Mouse (Mus musculus): Measurements from ENCODE around the gene Mfsd5.

Mfsd5 gene

GRCm38 (mm10) chr15:102248131-102248811 lies 31.0 kb upstream of the Mfsd5 start:
- no peak for DNase-seq

GRCm38 (mm10) chr15:102248812-102249191 lies 30.5 kb upstream of the Mfsd5 start:
- no peak for DNase-seq

- no peak for DNase-seq
Observed at GRCm38 (mm10) chr15:102249251-102249691, 30.0 kb upstream of the Mfsd5 start.

- DNase-seq = no peak
Observed at GRCm38 (mm10) chr15:102249967-102250366, 29.3 kb upstream of the Mfsd5 start.

DNA sequence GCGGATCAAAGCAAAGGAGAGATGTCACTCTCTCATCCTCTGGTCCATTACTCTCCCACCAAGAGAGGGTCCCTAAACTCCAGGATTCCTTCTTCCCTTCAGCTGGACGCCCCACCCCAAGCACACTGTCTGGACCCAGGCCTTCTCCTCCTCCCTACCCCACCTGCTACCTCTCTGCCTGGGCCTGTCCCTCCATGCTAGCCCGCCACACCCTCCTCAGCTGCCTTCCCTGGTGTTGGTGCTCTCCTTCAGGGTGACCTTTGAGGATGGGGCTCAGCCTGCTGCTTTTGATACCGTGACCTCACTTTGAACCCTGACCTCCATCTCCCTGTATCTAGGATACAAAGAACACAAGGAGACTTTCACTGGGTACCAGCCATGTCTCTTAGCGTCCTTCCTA lies 28.7 kb upstream of the Mfsd5 start:
- DNase-seq = no peak

- DNase-seq = no peak
Observed at GRCm38 (mm10) chr15:102255547-102256255, 23.6 kb upstream of the Mfsd5 start.

GRCm38 (mm10) chr15:102256431-102257201 lies 22.6 kb upstream of the Mfsd5 start:
- DNase-seq = no peak

- DNase-seq = no peak
Observed at GRCm38 (mm10) chr15:102257202-102258075, 21.8 kb upstream of the Mfsd5 start, which contains the start of gene Rarg. Gene Rarg (minus strand): TSS chr15:102257517.

DNA sequence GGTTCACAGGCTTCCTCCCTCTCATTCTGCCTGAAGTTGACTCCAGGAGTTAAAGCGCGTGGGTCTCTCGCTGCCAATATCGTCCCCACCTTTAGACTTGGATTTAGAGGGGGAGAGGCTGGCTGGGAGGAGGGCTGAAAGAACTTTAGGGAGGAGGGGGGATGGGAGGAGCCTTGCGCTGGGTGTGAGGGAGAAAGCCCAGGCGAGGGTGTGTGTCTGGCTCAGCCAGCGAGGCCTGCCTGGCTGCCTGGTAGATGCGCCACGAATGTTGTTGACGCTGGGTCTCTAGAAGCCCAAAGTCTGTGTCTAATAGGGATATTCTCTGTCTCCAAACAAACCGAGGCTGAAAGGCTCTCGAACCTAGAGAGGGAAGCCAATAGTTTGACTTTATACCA lies 21.2 kb upstream of the Mfsd5 start:
- no peak for DNase-seq

DNA sequence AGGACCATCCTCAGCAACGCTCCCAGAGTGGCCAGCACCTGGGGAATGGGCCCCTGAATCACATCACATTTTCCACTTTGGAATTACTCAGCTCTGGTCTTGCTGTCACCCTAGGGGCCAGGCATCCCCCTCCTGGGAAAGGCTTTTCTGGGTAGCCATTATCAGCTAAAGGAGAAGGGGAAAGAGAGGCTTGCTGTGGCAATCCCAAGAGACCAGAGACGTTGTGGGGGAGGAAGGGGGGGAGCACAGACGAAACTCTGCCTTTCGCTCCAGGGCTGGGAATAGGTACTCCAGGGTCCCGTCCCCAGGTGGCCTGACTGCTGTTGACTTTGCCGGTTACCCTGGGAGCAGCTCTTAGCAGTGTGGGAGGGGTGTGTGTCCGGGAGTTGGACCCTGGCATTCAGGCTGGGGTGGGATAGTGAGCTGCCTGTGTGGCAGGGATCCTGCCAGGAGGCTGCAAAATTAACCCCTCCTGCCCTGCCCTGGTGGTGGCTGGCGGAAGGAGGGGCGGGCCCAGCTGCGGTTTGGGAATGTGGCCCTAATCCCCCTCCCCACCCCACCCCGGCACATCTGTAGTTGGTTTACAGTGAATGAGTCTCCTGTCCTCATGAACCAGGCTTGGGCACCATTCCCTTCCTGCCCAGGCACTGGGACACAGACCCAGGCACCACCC lies 20.5 kb upstream of the Mfsd5 start:
- DNase-seq = no peak

DNA sequence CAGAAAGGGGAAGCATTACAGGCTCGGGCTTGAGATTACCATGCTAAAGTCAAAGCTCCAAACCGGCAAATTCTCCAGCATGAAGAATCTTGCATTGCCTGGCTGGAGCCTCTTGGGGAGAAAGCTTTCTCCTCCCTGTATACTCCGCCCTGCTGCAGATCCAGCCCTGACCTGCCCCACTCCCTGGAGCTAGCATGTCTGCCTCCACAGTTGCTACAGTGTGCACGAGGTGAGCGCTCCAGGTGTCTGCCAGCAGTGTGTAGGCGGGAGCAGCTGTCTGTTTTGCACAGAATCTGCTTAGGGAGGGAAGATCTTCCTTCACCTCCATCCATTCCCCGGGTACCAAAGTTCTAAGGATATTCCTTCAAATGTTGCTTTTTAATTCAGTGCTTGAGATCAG lies 16.7 kb upstream of the Mfsd5 start:
- no peak for DNase-seq

GRCm38 (mm10) chr15:102263037-102263436 lies 16.2 kb upstream of the Mfsd5 start:
- DNase-seq = peak; percentile 38

DNA sequence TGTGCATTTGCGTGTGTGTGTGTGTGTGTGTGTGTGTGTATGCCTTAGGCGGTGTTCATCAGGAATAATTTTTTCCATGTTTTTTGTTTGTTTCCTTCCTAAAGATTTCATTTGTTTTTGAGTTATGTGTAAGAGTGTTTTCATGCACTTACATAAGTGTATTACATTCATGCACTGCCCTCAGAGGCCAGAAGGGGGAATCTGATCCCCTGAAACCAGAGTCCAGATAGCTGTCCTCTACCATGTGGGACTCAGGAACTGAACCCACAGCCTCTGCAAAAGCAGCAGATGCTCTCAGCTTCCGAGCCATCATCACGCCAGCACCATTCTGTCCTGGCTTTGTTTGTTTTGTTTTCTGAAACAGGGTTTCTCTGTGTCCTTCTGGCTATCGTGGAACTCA lies 13.7 kb upstream of the Mfsd5 start:
- no peak for DNase-seq

GRCm38 (mm10) chr15:102270274-102270960 lies 8.8 kb upstream of the Mfsd5 start, which contains the start of gene Gm9918:
Gene Gm9918 (plus strand): TSS chr15:102270563.
- DNase-seq = no peak

- no peak for DNase-seq
Observed at GRCm38 (mm10) chr15:102271441-102271840, 7.8 kb upstream of the Mfsd5 start.

DNA sequence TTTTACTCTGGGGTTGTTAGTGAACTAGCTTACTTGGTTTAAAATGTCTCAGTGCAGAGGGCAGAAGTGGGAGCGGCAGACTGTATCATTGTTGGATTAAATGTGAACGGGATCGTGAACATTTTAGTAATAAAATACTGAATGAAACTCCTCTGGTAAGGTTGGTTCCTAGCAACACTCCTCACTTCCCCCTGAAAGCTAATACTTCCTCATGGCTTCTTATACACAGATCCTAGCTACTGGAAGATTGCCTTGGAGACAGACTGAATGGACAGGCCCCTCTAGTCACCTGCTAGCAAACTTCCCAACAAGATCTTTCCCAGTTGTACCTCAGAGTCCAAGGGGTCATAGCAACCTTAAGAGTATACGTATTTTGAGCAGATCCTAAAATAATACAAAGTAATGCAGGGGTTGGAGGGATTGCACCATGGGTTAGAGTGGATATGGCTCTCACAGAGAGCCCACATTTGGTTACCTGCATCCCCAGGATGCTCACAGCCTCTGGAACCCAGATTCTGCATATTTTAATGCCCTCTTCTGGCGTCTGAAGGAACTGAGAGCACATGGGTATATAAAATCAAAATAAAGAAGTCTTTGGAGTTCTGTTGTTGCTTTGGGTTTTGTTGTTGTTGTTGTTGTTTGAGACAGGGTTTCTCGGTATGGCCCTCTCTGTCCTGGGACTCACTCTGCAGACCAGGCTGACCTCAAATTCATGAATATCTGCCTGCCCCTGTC lies 5.1 kb upstream of the Mfsd5 start:
- no peak for DNase-seq

GRCm38 (mm10) chr15:102278726-102279091 lies 545 bp upstream of the Mfsd5 start:
- peak; percentile 29 for DNase-seq

GRCm38 (mm10) chr15:102279783-102280520 lies 698 bp downstream of the Mfsd5 start:
- DNase-seq = no peak

- DNase-seq = no peak
Observed at GRCm38 (mm10) chr15:102280623-102281022, 1.4 kb downstream of the Mfsd5 start.
